Mouse (Mus musculus): Measurements from ENCODE around the gene Tsc22d4.
A peak's percentile ranks its signal among the peaks of the same experiment; 100 is the strongest.

DNA sequence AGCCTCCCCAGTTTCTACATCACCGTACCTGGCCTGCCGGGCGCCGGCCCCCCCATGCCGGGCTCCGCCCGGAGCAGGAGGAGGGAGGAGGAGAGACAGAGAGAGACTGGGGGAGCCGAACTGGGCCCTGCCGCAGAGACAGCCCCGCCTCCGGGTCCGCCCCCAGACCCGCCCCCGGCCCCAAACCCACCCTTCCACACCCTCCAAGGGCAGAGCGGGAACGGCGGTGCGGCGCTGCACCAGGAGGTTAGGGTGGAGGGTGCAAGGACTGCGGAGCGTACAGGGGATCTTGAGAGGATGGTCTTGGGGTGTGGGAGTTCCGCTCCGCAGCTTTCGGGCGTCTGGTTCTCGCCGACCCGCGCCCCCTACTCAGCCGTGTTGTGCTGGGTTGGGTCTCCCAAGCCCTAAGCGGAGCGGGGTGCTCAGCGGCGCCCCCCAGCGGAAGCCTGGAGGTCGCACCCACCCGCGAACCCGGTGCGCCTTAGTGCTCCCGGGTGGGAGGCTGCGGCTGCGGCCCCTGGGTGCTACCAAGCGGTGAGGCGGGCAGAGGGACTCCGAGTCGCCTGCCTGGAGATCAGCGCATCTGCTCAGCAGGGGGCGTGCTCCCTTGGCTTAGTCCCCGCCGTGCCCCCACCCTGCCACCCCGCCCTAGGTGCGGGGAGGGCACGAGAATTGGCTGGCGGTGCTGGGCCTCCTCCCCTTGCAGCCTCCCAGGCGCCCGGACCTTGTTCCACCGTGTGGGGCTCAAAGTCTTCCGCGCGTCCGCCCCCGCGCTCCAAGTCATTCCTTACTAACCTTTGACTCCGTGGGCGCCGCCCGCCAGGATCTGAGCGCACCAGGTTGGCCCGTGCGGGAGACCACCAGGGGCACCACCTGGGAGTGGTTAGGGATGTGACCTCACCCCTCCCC is 4.3 kb upstream of the Tsc22d4 start, which contains the start of gene Nyap1:
- peak; percentile 92; the same call in 1 of the 2 replicates for TF ChIP-seq CTCF (IDR thresholded peaks at IDR 0.05; ENCODE audit: insufficient read depth, low read depth, low read length)
- peak; percentile 32; the same call in 1 of the 2 replicates for TF ChIP-seq POLR2A (IDR thresholded peaks at IDR 0.05; ENCODE audit: insufficient read depth, low read depth, low read length)

Data from olfactory bulb, adult 2 months (tissue).